Mouse (Mus musculus): Measurements from ENCODE around the gene Fibp.

GRCm38 (mm10) chr19:5466916-5467500 lies 6.6 kb downstream of the Fibp start:
- TF ChIP-seq POLR2A (IDR thresholded peaks at IDR 0.05; ENCODE audit: borderline replicate concordance, control insufficient read depth, low read depth, low read length) (no peak), CTCF (IDR thresholded peaks at IDR 0.05; ENCODE audit: control insufficient read depth, insufficient read depth, low read length) (no peak)

Data from bone marrow, adult 2 months (tissue).